Mouse (Mus musculus): ENCODE measurements around the gene Snapc1.

The Snapc1 gene

GRCm38 (mm10) chr12:73996906-73997296, 32.6 kb downstream of the Snapc1 start:
- DNase-seq (ENCODE audit: low read depth, low spot score), result no peak

GRCm38 (mm10) chr12:73997297-73998127, 33.2 kb downstream of the Snapc1 start, which contains the start of gene Syt16:
TSS of gene Syt16 (plus strand) at chr12:73997661.
- no peak for DNase-seq (ENCODE audit: low read depth, low spot score)

- DNase-seq (ENCODE audit: low read depth, low spot score), result no peak
Observed at GRCm38 (mm10) chr12:73998128-73998456, 33.8 kb downstream of the Snapc1 start.

GRCm38 (mm10) chr12:74002449-74002848, 38.2 kb downstream of the Snapc1 start:
- no peak for DNase-seq (ENCODE audit: low read depth, low spot score)

GRCm38 (mm10) chr12:74009448-74009911, 45.2 kb downstream of the Snapc1 start:
- DNase-seq (ENCODE audit: low read depth, low spot score), result peak; percentile 50

- DNase-seq (ENCODE audit: low read depth, low spot score), result peak; percentile 41
Observed at GRCm38 (mm10) chr12:74013739-74014138, 49.5 kb downstream of the Snapc1 start.

GRCm38 (mm10) chr12:74014739-74015270, 50.5 kb downstream of the Snapc1 start:
- DNase-seq (ENCODE audit: low read depth, low spot score), result peak; percentile 12

- no peak for DNase-seq (ENCODE audit: low read depth, low spot score)
Observed at GRCm38 (mm10) chr12:74015491-74015890, 51.2 kb downstream of the Snapc1 start.

- no peak for DNase-seq (ENCODE audit: low read depth, low spot score)
Observed at GRCm38 (mm10) chr12:74023260-74023659, 59.0 kb downstream of the Snapc1 start.

GRCm38 (mm10) chr12:74024912-74025311, 60.6 kb downstream of the Snapc1 start:
- DNase-seq (ENCODE audit: low read depth, low spot score), result no peak
